Mouse (Mus musculus) T-helper 2 cell (primary cell): Measurements from ENCODE around the gene Gm28038.

Source experiments
- in situ Hi-C: fragments of 300-600 bp; cut with MboI, MseI; formaldehyde crosslinking; loops from one replicate; pipeline ENCODE4 v1.15.1; 2025; ENCODE audit warnings: high pct_unique_total_duplicates

Gene Gm28038

GRCm38 (mm10) chr2:30256616-30257350 lies 24.1 kb upstream of the Gm28038 start:
- in situ Hi-C loops, result no loop called here

DNA sequence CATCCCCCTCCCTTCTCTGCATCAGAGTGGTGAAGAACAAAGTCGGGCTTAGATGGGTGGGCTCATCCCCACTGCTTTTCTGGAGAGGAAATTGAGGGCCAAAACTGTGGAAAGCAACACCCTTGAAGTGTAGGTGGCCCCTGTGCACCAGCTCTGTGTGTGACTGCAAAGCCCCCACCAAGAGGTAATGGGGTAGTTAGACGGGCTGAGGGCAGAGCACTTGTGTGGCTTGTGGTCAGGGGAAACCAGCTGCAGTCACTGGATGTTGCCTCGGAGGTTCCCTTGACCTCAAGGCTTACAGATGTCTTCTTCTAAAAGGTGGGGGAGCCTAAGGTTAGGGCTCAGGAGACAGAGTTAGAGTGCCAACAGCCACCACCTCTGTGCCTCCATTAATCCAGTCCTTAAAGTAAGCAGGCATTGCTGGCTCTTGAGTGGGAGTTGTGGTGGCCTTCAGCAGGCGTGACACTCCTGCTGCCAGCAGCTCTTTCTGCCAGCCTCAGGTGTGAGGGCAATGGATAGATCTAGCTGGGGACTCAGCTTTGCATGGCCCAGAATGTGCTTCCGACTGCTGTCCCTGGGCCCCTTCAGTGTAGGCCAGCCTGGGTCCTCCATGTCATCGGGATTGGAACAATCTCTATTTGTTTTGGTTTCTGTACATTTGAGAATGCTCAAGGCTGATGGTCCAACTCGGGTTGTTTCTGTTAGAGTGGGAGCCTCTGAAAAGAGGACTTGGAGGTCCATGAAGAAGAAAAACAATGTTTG lies 23.0 kb upstream of the Gm28038 start:
- in situ Hi-C loops, result no loop called here

DNA sequence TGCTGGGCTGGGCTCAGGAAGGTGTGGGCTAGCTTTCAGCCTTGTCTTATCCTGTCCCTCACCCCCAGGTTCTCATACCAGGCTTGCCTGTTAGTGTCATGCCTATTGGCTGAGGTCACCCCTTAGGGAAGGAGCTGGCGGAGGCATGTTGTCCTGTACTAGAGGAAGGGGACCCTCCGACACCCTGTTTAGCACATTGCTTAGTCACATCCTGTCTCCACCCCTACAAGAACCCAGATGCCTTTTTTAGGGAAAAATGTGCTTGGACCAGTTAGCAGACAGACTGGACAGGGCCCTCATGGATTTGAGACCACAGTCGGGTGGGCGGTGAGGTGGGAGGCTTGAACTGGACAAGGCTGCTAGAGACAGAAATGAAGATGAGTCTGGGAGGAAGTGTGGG lies 22.2 kb upstream of the Gm28038 start:
- in situ Hi-C loops, result no loop called here

DNA sequence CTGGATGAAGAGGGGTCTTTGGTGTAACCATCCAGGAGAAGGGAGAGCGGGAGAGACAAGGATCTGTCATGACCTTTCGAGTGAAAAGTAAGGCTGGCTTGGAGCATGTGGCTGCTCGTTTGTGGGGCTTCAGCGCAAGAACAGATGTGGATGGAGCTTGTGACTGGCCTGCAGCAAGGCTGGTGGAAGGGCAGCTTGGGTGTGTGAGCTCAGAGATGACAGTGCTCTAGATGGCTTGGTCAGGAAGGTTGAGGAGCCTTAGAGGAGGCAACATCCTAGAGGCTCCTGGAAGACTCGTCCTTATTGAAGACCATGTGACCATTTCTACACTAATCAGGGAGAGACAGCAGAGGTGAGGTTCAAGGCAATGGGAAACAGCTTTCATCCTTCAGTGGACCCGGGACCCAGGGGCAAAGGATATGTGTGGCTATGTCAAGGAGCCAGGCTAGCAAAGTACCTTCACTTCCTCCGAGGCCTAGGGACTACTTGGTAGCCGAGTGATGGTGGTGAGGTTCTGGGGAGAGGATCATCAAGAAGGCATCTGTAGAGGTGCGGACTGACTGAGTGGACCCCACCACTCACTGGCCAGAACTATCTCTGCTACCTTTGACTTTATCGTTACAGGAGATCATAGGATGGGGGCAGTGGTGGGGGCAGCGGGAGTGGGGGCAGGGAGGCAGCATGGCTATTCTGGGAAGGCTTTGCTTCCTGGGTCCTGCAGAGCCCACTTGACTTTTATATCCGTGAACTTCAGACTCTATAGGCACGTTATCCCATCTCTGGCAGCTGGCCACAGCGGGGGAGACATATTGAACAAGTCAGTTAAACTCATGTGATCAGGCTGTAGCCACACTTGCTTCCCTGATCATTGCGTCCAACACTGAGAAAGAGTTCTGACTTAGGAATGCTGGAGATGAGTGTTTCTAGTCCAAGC lies 21.4 kb upstream of the Gm28038 start:
- in situ Hi-C loops, result no loop called here

DNA sequence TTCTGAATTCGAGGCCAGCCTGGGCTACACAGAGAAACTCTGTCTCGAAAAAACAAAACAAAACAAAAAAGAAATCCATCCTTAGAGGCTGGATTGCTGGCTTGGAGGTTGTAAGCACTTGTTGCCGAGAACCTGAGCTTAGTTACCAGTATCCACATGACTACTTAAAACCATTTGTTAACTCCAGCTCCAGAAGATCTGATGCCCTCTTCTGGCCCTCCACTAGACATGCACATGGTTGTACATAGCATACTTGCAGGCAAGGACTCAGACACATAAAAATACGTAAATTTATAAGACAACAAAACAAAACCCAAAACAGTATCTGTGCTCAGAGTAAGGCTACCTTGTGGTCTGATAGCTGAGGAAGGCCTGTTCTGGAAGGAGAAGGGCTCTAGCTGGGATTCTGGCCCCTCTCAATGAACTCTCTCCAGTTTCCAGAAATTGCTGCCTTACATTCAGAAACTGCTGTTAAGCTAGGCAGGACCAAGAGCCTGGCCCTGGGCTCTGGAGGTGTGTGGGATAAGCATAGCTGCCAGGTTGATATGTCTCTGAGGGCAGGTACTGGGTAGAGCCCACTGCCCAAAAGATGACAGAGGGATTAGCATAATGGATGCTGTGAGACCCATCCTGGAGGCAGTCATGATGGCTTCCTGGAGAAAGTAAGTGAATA lies 19.6 kb upstream of the Gm28038 start:
- in situ Hi-C loops, result no loop called here

GRCm38 (mm10) chr2:30261921-30262839 lies 18.7 kb upstream of the Gm28038 start:
- in situ Hi-C loops, result no loop called here

DNA sequence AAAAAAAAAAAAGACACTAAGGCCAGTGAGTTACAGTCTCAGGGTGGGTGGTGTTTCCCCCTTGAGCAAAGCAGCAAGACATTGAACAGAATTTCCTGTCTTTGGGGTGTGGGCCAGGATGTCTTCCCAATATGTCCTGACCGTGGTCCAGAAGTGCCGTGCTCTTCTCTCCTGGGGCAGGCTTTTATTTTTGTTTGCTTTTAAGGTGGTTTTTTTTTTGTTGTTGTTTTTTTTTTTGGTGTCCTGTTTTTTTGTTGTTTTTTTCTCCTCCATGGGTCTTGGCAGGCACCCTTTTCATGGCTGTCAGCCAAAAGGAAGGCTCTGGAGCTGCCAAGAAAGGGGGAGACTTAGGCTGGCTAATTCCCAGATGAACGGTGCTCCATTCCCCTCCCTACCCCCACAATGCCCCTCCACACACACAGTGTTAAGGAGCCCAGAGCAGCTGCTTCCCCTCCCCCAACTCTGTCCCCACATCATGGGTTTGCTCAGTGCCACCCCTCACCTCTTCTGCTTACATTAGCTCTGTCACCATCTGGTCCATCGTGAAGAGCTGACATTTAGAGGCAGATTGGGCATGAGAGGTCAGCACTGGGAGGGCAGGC lies 17.9 kb upstream of the Gm28038 start:
- in situ Hi-C loops, result no loop called here

- in situ Hi-C loops, result no loop called here
Observed at GRCm38 (mm10) chr2:30263811-30264210, 17.0 kb upstream of the Gm28038 start.

- in situ Hi-C loops, result loop anchor here (5.0 kb wide), 1 partner anchor 88 kb away; the partner anchor contains the start of gene Spout1
Observed at GRCm38 (mm10) chr2:30264671-30265519, 15.9 kb upstream of the Gm28038 start.

- in situ Hi-C loops, result loop anchor here (5.0 kb wide), 1 partner anchor 89 kb away; the partner anchor contains the start of gene Spout1
Observed at GRCm38 (mm10) chr2:30265767-30266253, 15.0 kb upstream of the Gm28038 start, which contains the start of gene Phyhd1. Phyhd1 (plus strand) TSS chr2:30266203.

- in situ Hi-C loops, result loop anchor here (5.0 kb wide), 1 partner anchor 89 kb away; the partner anchor contains the start of gene Spout1
Observed at GRCm38 (mm10) chr2:30266392-30266941, 14.4 kb upstream of the Gm28038 start.

- in situ Hi-C loops, result loop anchor here (5.0 kb wide), 1 partner anchor 90 kb away; the partner anchor contains the start of gene Spout1
Observed at GRCm38 (mm10) chr2:30267466-30267865, 13.4 kb upstream of the Gm28038 start.

- in situ Hi-C loops, result loop anchor here (5.0 kb wide), 1 partner anchor 91 kb away; the partner anchor contains the start of gene Spout1
Observed at GRCm38 (mm10) chr2:30268371-30268770, 12.5 kb upstream of the Gm28038 start.

DNA sequence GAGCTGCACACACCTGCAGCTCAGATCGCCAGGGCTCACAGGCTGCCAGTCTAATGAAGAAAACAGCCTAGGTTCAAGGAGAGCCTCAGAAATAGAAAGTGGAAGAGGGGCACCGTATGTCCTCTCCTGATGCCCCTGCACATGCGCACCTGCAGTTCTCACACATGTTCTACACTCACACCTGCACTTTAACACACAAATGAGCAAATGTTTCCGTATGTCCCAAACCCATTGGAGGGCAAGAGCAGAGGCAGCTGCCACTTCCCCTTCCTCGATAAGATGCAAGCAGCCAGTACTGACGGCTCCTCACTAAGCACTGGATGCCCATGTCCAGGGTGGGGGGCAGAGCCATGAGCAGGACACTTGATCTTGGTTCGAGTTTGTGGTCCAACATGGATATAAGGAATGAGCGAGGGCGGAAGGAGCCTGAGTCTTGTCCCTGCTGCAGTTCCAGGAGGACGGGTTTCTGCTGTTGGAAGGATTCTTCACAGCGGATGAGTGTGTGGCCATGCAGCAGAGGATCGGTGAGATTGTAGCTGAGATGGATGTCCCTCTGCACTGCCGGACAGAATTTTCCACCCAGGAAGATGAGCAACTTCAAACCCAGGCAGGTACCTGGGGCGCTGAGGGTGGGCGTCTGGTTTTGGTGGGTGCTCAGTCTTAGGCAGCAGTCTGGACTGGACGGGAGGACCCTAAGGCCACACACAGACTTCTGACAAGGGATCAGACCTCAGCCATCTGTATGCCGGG lies 11.4 kb upstream of the Gm28038 start:
- in situ Hi-C loops, result loop anchor here (5.0 kb wide), 1 partner anchor 92 kb away; the partner anchor contains the start of gene Spout1

DNA sequence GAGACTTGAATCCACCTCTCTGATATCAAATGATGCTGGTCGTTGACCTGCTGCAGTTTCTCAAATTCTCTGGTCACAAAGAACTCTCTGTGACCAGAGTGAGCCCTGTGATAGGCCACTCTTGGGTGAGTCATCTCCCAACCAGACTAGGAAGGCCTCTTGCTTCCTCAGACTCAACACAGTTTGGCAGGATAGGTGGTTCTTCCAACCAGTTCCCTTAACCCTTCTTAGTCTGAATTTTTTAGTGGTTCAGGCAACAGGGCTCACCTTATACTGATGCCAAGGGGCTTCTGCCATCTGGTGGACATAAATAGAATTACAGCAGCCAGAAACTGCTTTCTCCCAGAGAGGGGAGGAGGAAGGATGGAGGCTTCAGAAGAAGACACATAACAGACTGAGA lies 10.7 kb upstream of the Gm28038 start:
- in situ Hi-C loops, result no loop called here

GRCm38 (mm10) chr2:30281651-30282050 lies 808 bp downstream of the Gm28038 start:
- in situ Hi-C loops, result no loop called here

GRCm38 (mm10) chr2:30283193-30283592 lies 2.4 kb downstream of the Gm28038 start:
- in situ Hi-C loops, result no loop called here
